Mouse (Mus musculus) adrenal gland, postnatal 25 days (tissue): ENCODE results near the gene Cd9. TPM values are rescaled to one million over a fixed set of nuclear protein-coding genes. Genes with fewer than 3 reads are reported as not detected.

Experiments used
- DNase-seq: peaks from one replicate; pipeline ENCODE4 v3.0.0; 2021; ENCODE audit warnings: mixed read lengths
- long read RNA-seq: library from polyadenylated mRNA; stranded (forward); transcript quantifications from one replicate; pipeline ENCODE4 v2.0.0, GENCODE M21; 2021
- total RNA-seq: library from RNA; stranded (reverse); gene quantifications from 2 replicates; pipeline ENCODE4 v1.2.3, GENCODE M21; 2021

Gene Cd9
- total RNA-seq: 113 and 128 TPM in 2 replicates
- long read RNA-seq, transcript Cd9-201 (8 exons, 1,228 nt): major isoform, 147 of 150 reads
- long read RNA-seq, partial matches to known transcripts: 2 of 150 reads
- long read RNA-seq, other reads (novel, unspliced or antisense): 1 of 150 reads

DNA sequence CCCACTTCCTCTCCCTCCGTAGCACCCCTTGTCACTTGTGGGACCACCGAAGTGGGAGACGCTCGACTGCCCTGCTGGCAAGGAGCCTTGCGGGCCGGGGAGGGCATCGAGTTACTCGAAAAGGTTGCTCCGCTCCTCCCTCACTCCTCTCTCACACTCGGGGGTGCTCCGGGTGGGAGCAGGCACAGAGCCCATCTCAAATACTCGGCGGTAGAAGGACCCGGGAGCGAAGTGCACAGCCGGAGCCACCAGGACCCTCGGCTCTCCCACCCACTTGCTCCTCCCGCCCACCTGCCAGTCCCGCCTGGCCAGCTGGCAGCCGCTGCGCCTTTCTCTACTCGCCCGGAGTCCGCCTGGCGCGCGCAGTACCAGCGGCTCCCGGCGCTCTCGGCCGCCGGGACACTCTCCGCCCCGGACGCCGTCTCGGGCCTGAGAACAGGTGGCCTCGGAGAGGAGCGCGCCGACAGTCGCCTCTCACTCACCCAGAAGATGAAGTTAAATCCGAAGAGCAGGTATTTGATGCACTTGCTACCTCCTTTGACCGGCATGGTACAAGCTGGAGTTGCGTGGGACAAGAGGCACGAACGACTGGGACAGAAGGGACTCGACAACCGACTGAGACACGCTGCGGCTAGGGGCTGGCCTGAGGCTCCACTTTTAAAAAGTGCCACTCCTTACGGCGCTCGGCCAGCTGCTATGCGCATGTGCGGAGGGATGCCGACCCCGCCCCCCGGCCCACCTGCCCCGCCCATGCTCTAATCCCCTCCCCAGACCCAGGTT, at the start of gene Cd9:
Cd9 (minus strand) TSS at position 700 of the 780 bp plus-strand sequence.
- DNase-seq: peak; percentile 90

DNA sequence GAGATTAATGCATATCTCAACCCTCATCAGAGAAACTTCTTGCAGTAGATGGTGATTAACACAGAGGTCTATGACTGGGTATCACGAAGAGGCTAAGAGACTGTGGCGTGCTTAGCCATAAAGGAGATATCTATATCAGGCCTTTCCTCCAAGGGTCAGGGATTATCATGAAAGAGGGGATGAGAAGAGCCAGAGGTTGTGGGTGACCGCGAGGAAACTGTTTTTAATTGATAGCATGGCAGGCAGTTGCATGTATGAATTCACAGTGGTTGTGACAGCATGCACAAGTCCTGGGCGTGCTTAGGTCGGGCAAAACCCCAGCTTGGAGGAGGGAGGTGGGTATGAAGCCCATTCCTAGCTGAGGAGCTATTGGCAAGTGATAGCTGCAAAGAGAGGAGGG, 46.7 kb upstream of the Cd9 start:
- DNase-seq: no peak

DNA sequence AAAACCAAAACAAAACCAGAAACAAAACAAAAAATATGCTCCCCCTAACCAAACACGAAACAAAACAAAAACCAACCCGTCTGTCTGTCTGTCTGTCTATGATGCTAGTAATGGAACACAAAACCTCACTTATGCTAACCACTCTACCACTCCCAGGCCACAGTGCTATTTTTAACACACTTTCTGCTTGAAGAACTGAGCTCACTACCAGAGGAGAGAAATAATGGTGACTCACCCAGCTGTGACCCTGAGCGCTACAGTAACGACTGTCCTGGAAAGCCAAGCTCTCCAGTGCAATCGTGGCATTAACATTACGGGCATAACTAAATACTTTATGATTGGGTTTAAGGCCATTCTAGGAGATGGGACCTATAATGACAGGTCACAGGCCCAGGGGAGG, 46.2 kb upstream of the Cd9 start:
- peak; percentile 33 for DNase-seq

DNA sequence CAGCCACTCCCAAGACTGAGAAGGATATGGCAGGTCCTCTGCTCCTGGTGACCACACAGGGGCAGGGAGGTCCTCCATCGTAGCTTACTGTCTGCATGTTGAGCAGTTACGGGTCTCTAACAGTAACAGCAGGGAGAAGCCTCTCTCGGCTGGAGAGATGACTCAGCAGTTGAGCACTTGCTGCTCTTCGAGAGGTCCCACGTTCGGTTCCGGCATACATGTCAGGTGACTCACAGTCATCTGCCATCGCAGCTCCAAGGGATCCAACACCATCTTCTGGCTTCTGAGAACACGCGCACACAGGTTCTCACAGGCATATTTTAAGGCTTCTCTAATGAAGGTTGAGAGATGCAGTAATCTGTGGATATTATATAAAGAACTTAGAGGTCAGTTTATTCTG, 45.6 kb upstream of the Cd9 start:
- DNase-seq: no peak

DNA sequence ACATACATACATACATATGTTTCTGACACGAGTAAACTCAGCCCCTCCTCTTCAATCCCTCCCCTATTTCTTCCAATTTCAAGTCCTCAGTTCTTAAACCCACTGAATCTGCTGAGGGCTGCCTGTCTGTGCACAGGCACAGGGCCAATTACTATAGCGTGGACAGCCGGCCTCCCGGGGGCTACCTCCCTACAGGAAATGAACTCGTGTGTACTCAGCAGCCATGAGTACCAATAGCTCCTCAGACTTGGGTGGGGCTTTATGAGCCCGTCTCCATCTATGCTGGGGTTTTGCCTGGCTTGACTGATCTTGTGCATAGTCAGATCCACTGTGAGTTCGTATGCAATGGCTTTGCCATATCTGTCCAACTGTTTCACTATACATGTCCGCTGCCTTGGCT, 44.8 kb upstream of the Cd9 start:
- DNase-seq: no peak

DNA sequence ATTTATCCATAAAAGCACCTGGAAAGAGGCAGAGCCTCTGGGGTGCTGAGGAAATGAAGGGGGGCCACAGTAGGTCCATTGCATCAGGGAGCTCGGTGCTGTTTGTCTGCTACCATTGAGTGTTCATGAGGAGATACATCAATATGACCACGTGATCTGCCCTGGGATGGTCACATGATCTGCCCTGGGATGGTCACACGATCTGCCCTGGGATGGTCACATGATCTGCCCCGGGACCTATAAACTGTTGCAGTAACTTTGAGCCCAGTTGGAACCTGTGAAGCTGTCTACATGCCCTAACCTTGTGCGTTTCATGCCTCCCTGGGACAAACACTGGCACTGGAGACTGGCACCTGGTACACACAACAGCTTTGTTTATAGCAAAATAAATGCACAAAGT, 43.9 kb upstream of the Cd9 start:
- no peak for DNase-seq

DNA sequence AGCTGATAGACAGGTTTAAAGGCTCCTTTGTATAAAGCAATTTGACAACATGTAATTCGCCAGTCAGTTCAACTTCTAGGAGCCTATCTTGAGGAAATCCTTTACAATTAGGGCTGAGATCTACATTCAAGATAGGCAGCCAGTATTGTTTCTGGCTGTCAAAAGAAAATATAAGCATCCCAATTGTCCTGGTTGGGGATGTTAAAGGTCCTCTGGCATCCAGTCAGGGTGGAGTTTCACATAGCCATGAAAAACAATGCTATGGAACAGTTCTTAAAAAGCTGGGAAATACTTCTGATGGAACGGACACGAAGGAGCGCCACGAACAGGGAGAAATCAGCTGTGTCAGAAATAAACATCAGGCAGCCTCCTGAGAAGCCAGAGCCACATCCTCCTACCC, 40.4 kb upstream of the Cd9 start:
- DNase-seq: no peak

DNA sequence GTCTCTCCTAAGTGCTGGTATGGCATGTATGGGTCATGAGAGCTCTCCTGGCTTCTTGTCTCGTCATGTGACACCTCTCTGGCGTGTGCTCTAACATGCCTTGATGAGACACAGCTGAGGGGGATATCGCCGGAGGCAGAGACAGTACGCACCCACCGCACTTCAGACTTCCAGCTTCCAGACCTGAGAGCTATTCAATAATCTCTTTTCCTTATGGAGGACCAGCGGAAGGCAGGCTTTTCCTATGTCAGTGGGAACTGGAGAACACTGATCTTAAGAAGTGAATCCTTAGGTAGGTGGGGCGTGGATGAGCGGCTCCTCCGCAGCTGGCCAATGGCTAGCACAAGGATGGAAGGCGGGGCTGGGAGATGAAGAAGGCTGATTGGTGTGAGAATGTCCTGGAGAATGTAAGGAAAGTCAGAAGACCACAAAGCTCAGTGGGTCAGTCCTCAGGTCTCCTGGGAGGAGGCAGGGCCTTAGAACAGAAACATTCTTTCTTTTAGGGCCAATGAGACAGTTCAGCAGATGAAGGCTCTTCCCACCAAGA, 38.6 kb upstream of the Cd9 start:
- DNase-seq: no peak

DNA sequence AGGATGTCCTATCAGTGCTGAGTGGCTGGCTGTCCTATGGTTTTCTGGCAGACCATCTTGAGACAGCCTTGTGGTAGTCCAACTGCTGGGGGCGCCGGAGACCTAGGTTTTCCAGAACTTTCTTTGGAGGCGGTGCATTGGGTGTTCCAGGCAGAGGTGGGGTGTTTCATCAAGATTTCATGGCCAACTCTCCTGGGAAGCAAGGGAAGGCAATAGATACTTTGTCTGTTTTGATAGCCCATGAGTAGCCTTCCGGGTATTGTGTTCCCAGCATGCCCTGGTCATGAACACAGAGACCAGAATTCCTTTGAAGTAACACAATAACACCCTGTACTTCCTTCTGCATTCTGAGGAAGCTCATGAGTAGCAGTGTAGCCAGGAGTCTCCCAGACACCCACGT, 34.9 kb upstream of the Cd9 start:
- peak; percentile 18 for DNase-seq

DNA sequence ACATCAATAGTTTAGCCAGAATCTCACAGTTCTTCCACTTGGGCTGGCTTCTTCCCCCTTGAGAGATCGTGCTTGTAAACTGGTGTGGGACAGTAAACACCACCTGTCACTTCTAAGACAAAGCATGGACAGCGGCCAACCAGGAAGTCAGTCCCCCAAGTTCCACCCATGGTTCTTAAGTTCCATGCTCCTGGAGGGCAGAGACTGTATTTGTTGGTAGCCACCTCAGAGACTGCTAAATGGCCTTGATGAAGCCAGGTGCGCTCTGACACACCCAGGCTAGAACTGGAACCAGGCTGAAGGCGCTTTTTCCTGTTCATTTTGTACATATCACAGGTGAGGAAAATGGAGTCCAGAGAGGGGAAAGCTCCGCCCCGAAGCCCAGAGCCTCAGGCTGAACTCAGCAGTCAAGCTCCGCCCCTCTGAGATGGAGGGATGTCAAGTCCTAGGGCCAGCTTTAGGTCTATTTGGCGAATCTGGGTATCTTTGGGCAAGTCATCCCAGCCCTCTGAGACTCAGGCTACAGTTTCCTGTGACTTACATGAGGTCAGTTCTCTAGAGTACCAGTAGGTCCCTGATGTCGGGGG, 34.1 kb upstream of the Cd9 start:
- no peak for DNase-seq

DNA sequence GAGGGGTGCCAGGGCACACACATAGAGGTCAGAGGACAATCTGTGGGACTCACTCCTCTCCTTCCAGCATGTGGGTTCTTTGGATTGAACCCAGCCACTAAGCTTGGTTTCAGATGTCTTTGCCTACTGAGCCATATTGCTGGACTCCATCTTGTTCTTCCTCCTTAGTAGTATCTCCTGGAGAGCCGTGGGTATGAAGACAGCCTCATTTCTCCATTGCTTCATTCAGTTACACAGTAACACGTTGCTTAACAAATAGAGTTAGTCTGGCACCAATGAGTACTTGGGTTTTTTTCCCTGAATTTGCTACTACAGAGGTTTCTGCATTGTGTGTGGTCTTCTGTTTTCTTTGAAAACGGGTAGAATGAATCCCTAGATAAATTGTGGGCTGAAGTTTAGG, 31.5 kb upstream of the Cd9 start:
- DNase-seq: no peak

DNA sequence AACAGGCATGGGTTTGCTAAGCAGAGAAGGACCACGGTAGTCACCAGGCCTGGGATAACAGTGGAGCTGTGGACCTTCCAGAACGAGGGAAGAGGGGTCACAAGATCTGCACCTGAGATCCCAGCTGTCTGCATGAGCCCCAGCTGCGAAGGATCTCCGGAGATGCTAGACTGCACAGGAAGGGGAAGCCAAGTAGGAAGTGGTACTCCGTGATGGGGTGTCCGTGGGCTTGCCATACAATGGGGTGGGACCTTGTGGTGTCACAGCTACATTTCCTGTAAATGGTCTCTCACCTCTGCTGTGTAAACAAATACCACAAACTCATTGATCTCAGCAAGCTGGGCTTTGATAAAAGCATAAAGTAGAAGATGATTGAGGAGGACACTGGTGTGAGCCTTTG, 29.4 kb upstream of the Cd9 start:
- DNase-seq: no peak

DNA sequence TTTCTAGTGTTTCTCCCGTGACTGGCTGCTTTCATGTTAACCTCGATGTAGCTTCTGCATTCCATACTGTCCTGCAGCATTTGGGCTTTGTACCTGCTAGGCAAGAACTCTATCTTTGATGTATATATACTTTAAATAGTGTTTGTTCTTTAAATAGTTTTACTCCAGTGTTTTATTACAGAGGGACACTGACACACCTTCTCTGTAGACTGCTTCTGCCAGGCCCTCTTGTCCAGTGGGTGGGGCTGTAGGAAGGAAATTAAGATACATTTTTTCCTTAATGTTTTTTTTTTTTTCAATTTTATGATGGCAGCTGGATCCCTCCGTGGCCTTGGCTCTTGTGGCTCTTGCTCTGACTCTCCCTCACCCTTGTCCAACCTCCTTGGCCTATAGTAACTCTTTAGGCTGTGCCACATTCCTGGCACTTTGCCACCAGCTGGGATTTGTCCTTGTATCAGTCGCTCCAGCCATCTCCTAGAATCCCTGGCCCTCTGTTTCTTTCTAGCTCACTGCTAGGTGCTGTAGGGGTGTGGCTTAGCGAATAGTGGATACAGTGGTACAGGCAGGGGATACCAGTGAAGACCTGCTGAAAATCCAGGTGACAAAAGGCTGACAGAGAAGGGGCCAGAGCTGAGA, 27.1 kb upstream of the Cd9 start:
- peak; percentile 27 for DNase-seq

DNA sequence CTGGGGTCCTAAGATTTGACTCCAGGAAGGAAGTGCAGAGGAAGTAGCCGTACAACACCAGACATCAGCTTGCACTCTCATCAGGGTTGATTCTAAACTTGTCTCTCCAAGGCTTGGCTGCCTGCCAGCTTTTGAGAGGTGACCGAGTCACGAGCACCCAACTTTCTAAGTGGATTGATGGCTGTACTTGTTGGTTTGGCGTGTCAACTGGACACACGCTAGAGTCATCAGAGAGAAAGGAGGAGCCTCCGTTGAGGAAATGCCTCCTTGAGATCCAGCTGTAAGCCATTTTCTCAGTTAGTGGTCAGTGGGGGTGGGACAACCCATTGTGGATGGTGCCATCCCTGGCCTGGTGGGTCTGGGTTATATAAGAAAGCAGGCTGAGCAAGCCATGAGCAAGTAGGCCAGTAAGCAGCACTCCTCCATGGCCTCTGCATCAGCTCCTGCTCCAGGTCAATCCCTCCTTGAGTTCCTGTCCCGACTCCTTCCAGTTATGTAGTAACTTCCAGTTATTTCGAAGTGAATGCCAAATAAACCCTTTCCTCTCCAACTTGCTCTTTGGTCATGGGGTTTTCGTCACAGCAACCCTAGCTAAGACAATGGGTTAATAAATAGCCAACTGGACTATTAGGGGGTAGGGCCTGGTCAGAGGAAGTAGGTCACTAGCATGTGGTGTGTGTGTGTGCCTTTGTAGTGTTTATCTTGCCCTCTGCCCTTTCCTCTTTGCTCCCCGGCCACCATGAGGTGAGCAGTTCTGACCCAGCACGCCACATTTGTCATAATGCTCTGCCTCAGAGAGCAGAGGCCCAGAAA, 21.1 kb upstream of the Cd9 start:
- peak; percentile 54 for DNase-seq

DNA sequence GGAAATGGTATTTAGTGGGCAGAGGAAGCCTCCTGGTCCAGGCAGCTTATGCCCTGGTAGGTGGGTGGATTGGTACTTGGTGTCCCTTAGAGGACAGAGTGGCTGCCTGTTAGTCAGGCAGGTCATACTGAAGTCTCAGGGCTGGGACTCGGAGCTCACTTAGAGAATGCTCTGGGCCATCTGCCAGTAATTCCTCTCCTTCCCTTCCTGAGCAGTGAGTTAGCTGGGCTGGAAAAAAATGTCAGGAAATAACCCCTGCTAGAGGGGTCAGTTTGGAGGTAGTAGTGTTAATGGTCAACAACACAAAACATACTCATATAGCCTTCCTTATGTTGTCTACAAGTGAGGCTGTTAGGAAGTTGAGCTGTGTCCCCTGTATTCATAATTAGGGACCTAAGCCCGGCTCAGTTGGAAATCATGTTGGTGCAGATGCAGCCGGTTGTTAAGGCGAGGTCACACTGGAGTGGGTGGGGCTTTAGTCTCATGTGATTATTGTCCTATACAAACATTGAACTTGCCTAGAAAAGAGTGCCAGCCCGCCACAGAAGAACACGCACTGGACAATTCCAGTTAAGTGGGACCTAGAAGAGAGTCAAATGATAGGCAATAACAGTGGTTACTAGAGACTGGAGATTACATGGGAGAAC, 18.5 kb upstream of the Cd9 start:
- peak; percentile 9 for DNase-seq

DNA sequence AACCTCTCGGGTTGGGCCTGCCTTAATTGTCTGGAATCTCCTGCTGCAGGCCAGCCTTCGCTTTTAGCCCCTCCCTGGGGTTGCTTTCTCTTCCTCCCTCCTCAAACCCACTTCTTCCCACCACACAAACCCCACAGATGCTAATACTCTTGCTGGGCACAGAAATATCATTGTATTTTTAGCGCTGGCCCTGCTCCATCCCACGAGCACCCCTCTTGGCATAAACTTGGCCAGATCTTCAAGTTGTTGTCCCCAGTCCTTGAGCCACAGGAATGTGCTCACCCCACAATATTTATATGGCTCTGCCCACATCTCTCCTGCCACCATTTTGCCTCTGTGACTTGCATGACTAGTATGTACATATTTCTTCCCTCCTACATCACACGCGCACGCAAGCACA, 16.6 kb upstream of the Cd9 start:
- DNase-seq: no peak

DNA sequence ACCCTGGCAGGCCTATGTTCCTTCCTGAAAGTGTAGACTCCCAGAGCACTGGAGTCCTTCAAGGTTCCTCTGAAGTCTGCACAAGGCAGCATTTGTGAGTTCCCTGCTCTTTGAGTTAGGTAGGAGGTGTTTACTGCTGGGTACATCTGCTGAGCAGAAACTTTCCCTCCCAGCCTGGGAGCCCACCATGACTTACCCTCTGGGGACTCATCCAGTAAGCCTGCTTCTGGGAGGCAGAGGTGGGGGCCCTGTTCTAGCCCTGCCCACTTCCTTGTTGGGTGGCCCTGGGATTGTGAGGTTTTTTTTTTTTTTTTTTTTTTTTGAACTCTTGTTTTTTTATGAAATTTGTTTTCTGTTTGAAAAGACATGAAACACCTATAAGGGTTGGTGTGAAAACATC, 16.1 kb upstream of the Cd9 start:
- no peak for DNase-seq

DNA sequence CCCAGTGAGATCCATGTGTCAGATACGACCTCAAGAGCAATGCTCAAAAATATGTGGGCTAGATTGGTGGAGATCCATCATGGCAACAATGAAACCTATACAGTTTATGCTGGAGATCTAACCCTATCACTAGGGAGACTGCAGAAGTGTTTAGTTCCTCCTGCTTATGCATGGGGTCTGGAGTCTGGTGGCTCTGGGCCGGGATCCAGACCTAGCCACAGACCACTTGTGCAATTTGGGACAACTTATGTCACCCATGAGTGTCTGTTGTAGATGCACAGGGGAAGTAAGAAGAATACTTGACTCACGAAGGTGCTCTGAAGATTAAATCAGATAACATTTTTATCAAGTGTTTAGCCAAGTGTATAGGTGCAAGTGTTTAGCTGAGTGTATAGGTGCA, 15.2 kb upstream of the Cd9 start:
- DNase-seq: no peak

DNA sequence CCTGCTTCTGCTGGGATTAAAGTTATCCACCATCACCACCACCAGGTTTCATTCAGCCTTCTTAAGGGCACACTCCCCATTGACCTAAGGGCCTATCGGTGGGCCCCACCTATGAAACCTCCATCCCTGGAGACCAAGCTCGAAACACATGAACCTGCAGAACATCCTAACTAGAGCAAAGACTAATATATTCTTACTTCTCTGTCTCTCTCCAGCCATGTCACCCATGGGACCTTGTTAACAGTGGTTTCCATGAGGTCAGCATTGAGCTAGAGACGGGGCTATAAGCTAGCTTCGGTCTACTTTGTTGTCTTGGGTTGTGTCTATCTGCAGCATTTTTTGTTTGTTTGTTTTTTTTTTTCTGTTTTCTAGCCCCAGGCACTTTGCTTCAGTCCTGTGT, 11.8 kb upstream of the Cd9 start:
- no peak for DNase-seq

DNA sequence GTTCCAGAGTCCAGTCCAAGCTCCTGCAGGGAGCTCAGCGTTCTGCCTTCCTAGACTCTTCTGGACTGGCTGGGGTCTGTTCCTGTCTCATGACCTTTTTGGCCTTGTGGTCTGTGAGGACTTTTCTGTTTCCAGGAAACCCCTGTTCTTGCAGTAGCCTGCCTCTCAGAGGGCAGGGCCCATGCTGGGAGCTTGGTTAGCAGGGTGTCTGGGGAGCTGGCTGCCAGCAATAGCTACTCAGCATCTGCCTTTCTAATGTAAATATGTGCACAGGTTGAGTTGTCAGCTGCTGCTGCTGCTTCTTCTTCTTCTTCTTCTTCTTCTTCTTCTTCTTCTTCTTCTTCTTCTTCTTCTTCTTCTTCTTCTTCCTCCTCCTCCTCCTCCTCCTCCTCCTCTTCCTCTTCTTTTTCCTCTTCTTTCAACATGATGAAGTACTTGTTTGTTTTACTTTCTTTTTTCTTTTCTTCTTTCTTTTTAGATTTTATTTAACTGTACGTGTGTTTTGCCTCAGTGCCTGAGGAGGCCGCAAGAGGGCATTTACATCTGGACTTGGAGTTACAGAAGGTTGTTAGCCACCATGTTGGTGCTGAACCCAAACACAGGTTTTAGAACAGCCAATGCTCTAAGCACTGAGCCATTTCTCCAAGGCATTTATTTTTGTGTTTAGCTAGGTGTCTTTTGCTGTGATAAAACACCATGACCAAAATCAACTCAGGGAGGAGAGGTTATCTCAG, 10.2 kb upstream of the Cd9 start:
- DNase-seq: no peak

DNA sequence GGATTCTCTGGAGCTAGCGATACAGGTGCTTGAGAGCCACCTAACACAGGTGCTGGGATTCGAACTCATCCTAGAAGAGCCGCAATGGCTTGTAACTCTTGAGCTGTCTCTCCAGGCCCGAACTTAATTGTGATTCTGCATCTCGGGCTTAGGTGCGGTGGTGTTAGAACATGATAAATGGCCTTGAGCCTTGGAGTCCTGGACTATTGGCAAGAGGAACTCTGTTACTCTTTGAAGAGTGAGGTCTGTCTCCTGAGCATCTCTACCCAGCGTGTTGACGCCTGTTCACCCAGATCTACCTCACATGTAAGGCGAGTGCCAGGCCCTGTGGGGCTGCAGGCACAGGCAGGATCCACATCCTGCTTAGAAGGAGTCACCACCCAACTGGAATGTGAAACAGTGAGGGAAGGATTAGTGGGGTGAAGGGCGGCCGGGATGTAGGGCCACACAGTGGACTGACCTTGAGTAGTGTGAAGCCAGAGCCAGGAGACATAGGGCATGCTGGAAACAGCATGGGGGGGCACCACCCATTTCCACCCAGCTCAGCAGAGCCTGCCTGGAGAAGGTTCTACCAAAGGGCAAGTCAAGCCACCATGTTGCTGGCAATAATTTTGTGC, 8.7 kb upstream of the Cd9 start:
- no peak for DNase-seq
